Mouse (Mus musculus): ENCODE data around the gene Psmb9. TPM values are rescaled to one million over a fixed set of nuclear protein-coding genes. Genes with fewer than 3 reads are reported as not detected.
A peak's percentile ranks its signal among the peaks of the same experiment; 100 is the strongest.
"Not testable (repeated sequence)": the region's sequence is repeated elsewhere in the genome, so short reads cannot be mapped to it uniquely, and the experiment has no call there.

The Psmb9 gene
- polyA plus RNA-seq, 1 experiment from 2014 or later, result 2.2 TPM

- H3K9me3 ChIP-seq (ENCODE audit: control insufficient read depth, low read length), result 0 out of 2 replicates have a peak, but pooled peaks cover 2% of the 10 kb centered on the region
- no peaks in the 10 kb centered on the region for H3K36me3 ChIP-seq (ENCODE audit: control insufficient read depth, insufficient read depth, low read length)
- no peaks in the 10 kb centered on the region for H3K27me3 ChIP-seq (ENCODE audit: control insufficient read depth, insufficient read depth, low read length)
- H3K9ac ChIP-seq (replicated peaks; ENCODE audit: low read length), result no peak overlapping the region
- ATAC-seq (ENCODE audit: low FRiP score, low TSS enrichment) (no peak), DNase-seq (no peak)
- H3K4me2 ChIP-seq (ENCODE audit: low read length), result no peak overlapping the region
- H3K4me1 ChIP-seq (ENCODE audit: control insufficient read depth, insufficient read depth, low read length), result no peaks in the 10 kb centered on the region
- no peak overlapping the region for H3K27ac ChIP-seq (replicated peaks; ENCODE audit: low read depth, low read length)
- WGBS, result 26% methylated on average over 4 of the region's 4 CpGs
- no peak overlapping the region for H3K4me3 ChIP-seq (replicated peaks; ENCODE audit: low read depth, low read length)
These were observed 17.1 kb downstream of the Psmb9 start for GRCm38 (mm10) chr17:34170487-34170876.

GRCm38 (mm10) chr17:34169279-34169678 is 18.3 kb downstream of the Psmb9 start:
- WGBS, result 1% methylated on average over 2 of the region's 2 CpGs
- Histone ChIP-seq H3K27me3 (ENCODE audit: control insufficient read depth, insufficient read depth, low read length) (no peaks in the 10 kb centered on the region), H3K36me3 (ENCODE audit: control insufficient read depth, insufficient read depth, low read length) (no peaks in the 10 kb centered on the region), H3K4me3 (replicated peaks; ENCODE audit: low read depth, low read length) (no peak overlapping the region), H3K9ac (replicated peaks; ENCODE audit: low read length) (no peak overlapping the region), H3K27ac (replicated peaks; ENCODE audit: low read depth, low read length) (no peak overlapping the region), H3K4me2 (ENCODE audit: low read length) (no peak overlapping the region), H3K4me1 (ENCODE audit: control insufficient read depth, insufficient read depth, low read length) (no peaks in the 10 kb centered on the region), H3K9me3 (ENCODE audit: control insufficient read depth, low read length) (0 out of 2 replicates have a peak, but pooled peaks cover 2% of the 10 kb centered on the region)
- DNase-seq (peak; percentile 81), ATAC-seq (ENCODE audit: low FRiP score, low TSS enrichment) (no peak)

GRCm38 (mm10) chr17:34165033-34165730 is 22.4 kb downstream of the Psmb9 start:
- Histone ChIP-seq H3K9me3 (ENCODE audit: control insufficient read depth, low read length) (no peaks in the 10 kb centered on the region), H3K4me3 (replicated peaks; ENCODE audit: low read depth, low read length) (no peak overlapping the region), H3K27ac (replicated peaks; ENCODE audit: low read depth, low read length) (no peak overlapping the region), H3K4me2 (ENCODE audit: low read length) (no peak overlapping the region), H3K4me1 (ENCODE audit: control insufficient read depth, insufficient read depth, low read length) (no peaks in the 10 kb centered on the region), H3K36me3 (ENCODE audit: control insufficient read depth, insufficient read depth, low read length) (no peaks in the 10 kb centered on the region), H3K27me3 (ENCODE audit: control insufficient read depth, insufficient read depth, low read length) (no peaks in the 10 kb centered on the region), H3K9ac (replicated peaks; ENCODE audit: low read length) (no peak overlapping the region)
- DNase-seq (no peak), ATAC-seq (ENCODE audit: low FRiP score, low TSS enrichment) (no peak)
- 83% methylated on average over 6 of the region's 6 CpGs for WGBS

- H3K9ac ChIP-seq (replicated peaks; ENCODE audit: low read length), result no peak overlapping the region
- WGBS, result 40% methylated on average over 9 of the region's 9 CpGs
These were observed 23.2 kb downstream of the Psmb9 start for GRCm38 (mm10) chr17:34164202-34164895.

GRCm38 (mm10) chr17:34155534-34155933 is 32.0 kb downstream of the Psmb9 start:
- Histone ChIP-seq H3K27ac (replicated peaks; ENCODE audit: low read depth, low read length) (no peak overlapping the region), H3K4me1 (ENCODE audit: control insufficient read depth, insufficient read depth, low read length) (no peaks in the 10 kb centered on the region), H3K9me3 (ENCODE audit: control insufficient read depth, low read length) (no peaks in the 10 kb centered on the region), H3K36me3 (ENCODE audit: control insufficient read depth, insufficient read depth, low read length) (no peaks in the 10 kb centered on the region), H3K27me3 (ENCODE audit: control insufficient read depth, insufficient read depth, low read length) (no peaks in the 10 kb centered on the region), H3K4me3 (replicated peaks; ENCODE audit: low read depth, low read length) (no peak overlapping the region), H3K4me2 (ENCODE audit: low read length) (no peak overlapping the region), H3K9ac (replicated peaks; ENCODE audit: low read length) (no peak overlapping the region)
- DNase-seq (no peak), ATAC-seq (ENCODE audit: low FRiP score, low TSS enrichment) (no peak)
- WGBS, result 67% methylated on average over 5 of the region's 5 CpGs

More at GRCm38 (mm10) chr17:34164202-34164895, 23.2 kb downstream of the Psmb9 start:
- Histone ChIP-seq H3K27ac (replicated peaks; ENCODE audit: low read depth, low read length) (no peak overlapping the region), H3K9me3 (ENCODE audit: control insufficient read depth, low read length) (no peaks in the 10 kb centered on the region), H3K4me2 (ENCODE audit: low read length) (no peak overlapping the region), H3K27me3 (ENCODE audit: control insufficient read depth, insufficient read depth, low read length) (no peaks in the 10 kb centered on the region), H3K4me1 (ENCODE audit: control insufficient read depth, insufficient read depth, low read length) (no peaks in the 10 kb centered on the region), H3K4me3 (replicated peaks; ENCODE audit: low read depth, low read length) (no peak overlapping the region), H3K36me3 (ENCODE audit: control insufficient read depth, insufficient read depth, low read length) (no peaks in the 10 kb centered on the region)
- DNase-seq (no peak), ATAC-seq (ENCODE audit: low FRiP score, low TSS enrichment) (no peak)

GRCm38 (mm10) chr17:34152923-34153322 is 34.6 kb downstream of the Psmb9 start, which contains the start of gene H2-DMb1:
Gene H2-DMb1 (plus strand): TSS chr17:34153072.
- WGBS, result 61% methylated on average over 4 of the region's 4 CpGs
- Histone ChIP-seq H3K4me2 (ENCODE audit: low read length) (no peak within 1 kb of the TSS), H3K36me3 (ENCODE audit: control insufficient read depth, insufficient read depth, low read length) (no peaks in the 10 kb centered on the region), H3K4me1 (ENCODE audit: control insufficient read depth, insufficient read depth, low read length) (no peaks in the 10 kb centered on the region), H3K27me3 (ENCODE audit: control insufficient read depth, insufficient read depth, low read length) (no peaks in the 10 kb centered on the region), H3K9me3 (ENCODE audit: control insufficient read depth, low read length) (no peaks in the 10 kb centered on the region), H3K27ac (replicated peaks; ENCODE audit: low read depth, low read length) (no peak within 1 kb of the TSS), H3K9ac (replicated peaks; ENCODE audit: low read length) (no peak within 1 kb of the TSS), H3K4me3 (replicated peaks; ENCODE audit: low read depth, low read length) (no peak within 1 kb of the TSS)
- ATAC-seq (ENCODE audit: low FRiP score, low TSS enrichment) (no peak), DNase-seq (peak; percentile 60)

GRCm38 (mm10) chr17:34144960-34145371 is 42.6 kb downstream of the Psmb9 start:
- DNase-seq (no peak), ATAC-seq (ENCODE audit: low FRiP score, low TSS enrichment) (no peak)
- H3K9me3 ChIP-seq (ENCODE audit: control insufficient read depth, low read length), result no peaks in the 10 kb centered on the region
- no peak overlapping the region for H3K4me2 ChIP-seq (ENCODE audit: low read length)
- H3K27ac ChIP-seq (replicated peaks; ENCODE audit: low read depth, low read length), result no peak overlapping the region
- no peak overlapping the region for H3K9ac ChIP-seq (replicated peaks; ENCODE audit: low read length)
- no peaks in the 10 kb centered on the region; the same call in 1 of the 2 replicates for H3K27me3 ChIP-seq (ENCODE audit: control insufficient read depth, insufficient read depth, low read length)
- 60% methylated on average over 3 of the region's 3 CpGs for WGBS
- no peak overlapping the region for H3K4me3 ChIP-seq (replicated peaks; ENCODE audit: low read depth, low read length)
- H3K36me3 ChIP-seq (ENCODE audit: control insufficient read depth, insufficient read depth, low read length), result no peaks in the 10 kb centered on the region
- peaks cover 6% of the 10 kb centered on the region; the same call in 1 of the 2 replicates for H3K4me1 ChIP-seq (ENCODE audit: control insufficient read depth, insufficient read depth, low read length)

GRCm38 (mm10) chr17:34144221-34144620 is 43.3 kb downstream of the Psmb9 start:
- H3K9ac ChIP-seq (replicated peaks; ENCODE audit: low read length); H3K4me2 ChIP-seq (ENCODE audit: low read length); H3K4me3 ChIP-seq (replicated peaks; ENCODE audit: low read depth, low read length); H3K27ac ChIP-seq (replicated peaks; ENCODE audit: low read depth, low read length); H3K36me3 ChIP-seq (ENCODE audit: control insufficient read depth, insufficient read depth, low read length); ATAC-seq (ENCODE audit: low FRiP score, low TSS enrichment); H3K9me3 ChIP-seq (ENCODE audit: control insufficient read depth, low read length); H3K27me3 ChIP-seq (ENCODE audit: control insufficient read depth, insufficient read depth, low read length); DNase-seq: not testable (repeated sequence)
- 91% methylated on average over 4 of the region's 4 CpGs for WGBS
- peaks cover 14% of the 10 kb centered on the region; the same call in 1 of the 2 replicates for H3K4me1 ChIP-seq (ENCODE audit: control insufficient read depth, insufficient read depth, low read length)
